Comparison of ENCODE assay signal across 16 mouse cellular contexts in genomic region chr2:165533789-165534188, GRCm38 (mm10).
"Had no signal": no experiment of that assay in that cellular context is flagged by ENCODE, and none has a peak within 500 bp of the region (broad histone marks: within the 10 kb centered on the region; RNA-seq: fewer than 3 reads in every experiment).

No protein-coding gene starts in this region.

- H3K36me3 ChIP-seq: limb, embryonic 13.5 days; midbrain, embryonic 13.5 days; neural tube, embryonic 12.5 days had no signal

- H3K4me2 ChIP-seq: limb, embryonic 13.5 days; midbrain, embryonic 13.5 days; neural tube, embryonic 12.5 days had no signal

- H3K4me3 ChIP-seq: limb, embryonic 13.5 days; midbrain, embryonic 13.5 days; neural tube, embryonic 12.5 days had no signal

- H3K27me3 ChIP-seq: midbrain, embryonic 13.5 days; neural tube, embryonic 12.5 days had no signal

- H3K4me1 ChIP-seq: midbrain, embryonic 13.5 days had no signal

- H3K27ac ChIP-seq: kidney, postnatal 0 days; limb, embryonic 13.5 days; liver, embryonic 14.5 days; midbrain, embryonic 13.5 days; neural tube, embryonic 12.5 days; stomach, postnatal 0 days had no signal

- H3K9me3 ChIP-seq: limb, embryonic 13.5 days; midbrain, embryonic 13.5 days; neural tube, embryonic 12.5 days had no signal

- DNase-seq: kidney, adult 9 months; kidney, postnatal 36 days; layer of hippocampus, adult 9-11 months; layer of hippocampus, postnatal 36 days; lung, adult 18-20 months; lung, postnatal 36 days; right cerebral cortex, adult 18-20 months; right cerebral cortex, postnatal 25 days; thymus, postnatal 4 days had no signal

- ATAC-seq: lung, postnatal 0 days; midbrain, embryonic 13.5 days had no signal

- H3K9ac ChIP-seq: limb, embryonic 13.5 days; liver, embryonic 14.5 days; midbrain, embryonic 13.5 days; neural tube, embryonic 12.5 days had no signal
